Comparison of ENCODE assay signal across 8 mouse cellular contexts in genomic region chr10:122018594-122019048, GRCm38 (mm10). TPM values are rescaled to one million over a fixed set of nuclear protein-coding genes. Genes with fewer than 3 reads are reported as not detected.
DNase-seq lines count a peak whose midpoint lies in the region; ATAC-seq lines count a peak whose summit lies in the region.

No protein-coding gene starts in this region.

- H3K36me3 ChIP-seq in forebrain, embryonic 15.5 days: no peaks in the 10 kb centered on the region
- no peaks in the 10 kb centered on the region for H3K36me3 ChIP-seq in hindbrain, embryonic 14.5 days (replicated peaks; ENCODE audit: control insufficient read depth, insufficient read depth)
- no peaks in the 10 kb centered on the region for H3K36me3 ChIP-seq in liver, embryonic 16.5 days (ENCODE audit: control insufficient read depth, insufficient read depth)
- H3K36me3 ChIP-seq in stomach, embryonic 16.5 days (ENCODE audit: control insufficient read depth, insufficient read depth, low read length): no peaks in the 10 kb centered on the region

- peak overlapping the region; percentile 39 for H3K27ac ChIP-seq in forebrain, embryonic 15.5 days (replicated peaks)
- H3K27ac ChIP-seq in hindbrain, embryonic 14.5 days: peak overlapping the region; percentile 66
- H3K27ac ChIP-seq in liver, embryonic 16.5 days (ENCODE audit: low read length): peak overlapping the region; percentile 29
- no peak overlapping the region for H3K27ac ChIP-seq in stomach, embryonic 16.5 days (ENCODE audit: low read length)

- H3K27me3 ChIP-seq in forebrain, embryonic 15.5 days: no peaks in the 10 kb centered on the region
- no peaks in the 10 kb centered on the region for H3K27me3 ChIP-seq in hindbrain, embryonic 14.5 days (ENCODE audit: control insufficient read depth, insufficient read depth, low read length)
- H3K27me3 ChIP-seq in liver, embryonic 16.5 days (ENCODE audit: control insufficient read depth, insufficient read depth, low read depth, low read length): no peaks in the 10 kb centered on the region
- no peaks in the 10 kb centered on the region for H3K27me3 ChIP-seq in stomach, embryonic 16.5 days (ENCODE audit: control insufficient read depth, insufficient read depth, low read length)

- peaks cover 8% of the 10 kb centered on the region for H3K4me1 ChIP-seq in forebrain, embryonic 15.5 days
- peaks cover 16% of the 10 kb centered on the region for H3K4me1 ChIP-seq in hindbrain, embryonic 14.5 days (replicated peaks; ENCODE audit: control insufficient read depth, insufficient read depth, low read length)
- peaks cover 4% of the 10 kb centered on the region; the same call in 1 of the 2 replicates for H3K4me1 ChIP-seq in liver, embryonic 16.5 days (ENCODE audit: control insufficient read depth, low read depth, low read length)
- H3K4me1 ChIP-seq in stomach, embryonic 16.5 days (ENCODE audit: control insufficient read depth, insufficient read depth, low read length): peaks cover 29% of the 10 kb centered on the region

- WGBS in forebrain, embryonic 15.5 days: 55% methylated on average over 10 of the region's 10 CpGs
- WGBS in hindbrain, embryonic 14.5 days: 45% methylated on average over 10 of the region's 10 CpGs
- WGBS in liver, embryonic 16.5 days (ENCODE audit: insufficient replicate concordance): 57% methylated on average over 10 of the region's 10 CpGs
- WGBS in stomach, embryonic 16.5 days: 27% methylated on average over 10 of the region's 10 CpGs

- H3K4me2 ChIP-seq in forebrain, embryonic 15.5 days (replicated peaks): no peak overlapping the region
- no peak overlapping the region; the same call in 1 of the 2 replicates for H3K4me2 ChIP-seq in hindbrain, embryonic 14.5 days (replicated peaks)
- peak overlapping the region; percentile 4; the same call in 1 of the 2 replicates for H3K4me2 ChIP-seq in liver, embryonic 16.5 days (ENCODE audit: low read depth, low read length)
- peak overlapping the region; percentile 2; the same call in 1 of the 2 replicates for H3K4me2 ChIP-seq in stomach, embryonic 16.5 days (ENCODE audit: low read depth, low read length)

- H3K9me3 ChIP-seq in forebrain, embryonic 15.5 days: no peaks in the 10 kb centered on the region
- H3K9me3 ChIP-seq in hindbrain, embryonic 14.5 days (ENCODE audit: control insufficient read depth, low read length): no peaks in the 10 kb centered on the region
- H3K9me3 ChIP-seq in liver, embryonic 16.5 days (replicated peaks; ENCODE audit: control insufficient read depth, low read length): no peaks in the 10 kb centered on the region
- H3K9me3 ChIP-seq in stomach, embryonic 16.5 days (replicated peaks; ENCODE audit: control insufficient read depth, low read length): no peaks in the 10 kb centered on the region

- no peak overlapping the region for H3K4me3 ChIP-seq in forebrain, embryonic 15.5 days
- H3K4me3 ChIP-seq in hindbrain, embryonic 14.5 days (replicated peaks; ENCODE audit: low read length): no peak overlapping the region
- H3K4me3 ChIP-seq in liver, embryonic 16.5 days (ENCODE audit: low read depth, low read length): no peak overlapping the region
- H3K4me3 ChIP-seq in stomach, embryonic 16.5 days (replicated peaks; ENCODE audit: low read length): no peak overlapping the region

- peak; percentile 26 for DNase-seq in kidney, adult 9 months
- no peak for DNase-seq in kidney, adult 18-20 months
- DNase-seq in hindbrain, embryonic 14.5 days (ENCODE audit: low spot score): peak; percentile 53

- peak; percentile 66; the same call in 1 of the 2 replicates for ATAC-seq in forebrain, embryonic 15.5 days (replicated peaks)
- peak; percentile 64; the same call in 1 of the 2 replicates for ATAC-seq in hindbrain, embryonic 14.5 days (ENCODE audit: low FRiP score)
- ATAC-seq in liver, embryonic 16.5 days (ENCODE audit: low read depth): no peak
- peak; percentile 70; the same call in 1 of the 2 replicates for ATAC-seq in stomach, embryonic 16.5 days (ENCODE audit: insufficient read depth, low FRiP score)
- no peak for ATAC-seq in megakaryocyte-erythroid progenitor cell, adult 5-6 weeks (replicated peaks; ENCODE audit: low FRiP score, low TSS enrichment, poor library complexity, severe bottlenecking)
- no peak for ATAC-seq in inflammation-experienced regulatory T-cells, adult 6 months

- H3K9ac ChIP-seq in forebrain, embryonic 15.5 days (replicated peaks): no peak overlapping the region
- 0 out of 2 replicates have a peak overlapping the region, but pooled peaks have one; percentile 20 for H3K9ac ChIP-seq in hindbrain, embryonic 14.5 days
- no peak overlapping the region for H3K9ac ChIP-seq in liver, embryonic 16.5 days (ENCODE audit: low read depth, low read length)
- H3K9ac ChIP-seq in stomach, embryonic 16.5 days (ENCODE audit: low read length): peak overlapping the region; percentile 40; the same call in 1 of the 2 replicates

RNA-seq across cellular contexts. Expression of gene Srgap1, which starts 28.5 kb away (rescaled TPM):
- 31.9 and 34.7 TPM in 2 replicates for polyA plus RNA-seq in forebrain, embryonic 15.5 days (2015; fragmentation: Nextera tagmentation; extraction: Ambion mirVana)
- 28.2 and 34.6 TPM in 2 replicates for polyA plus RNA-seq in hindbrain, embryonic 14.5 days (2014; fragmentation: Nextera tagmentation; extraction: Ambion mirVana)
- 1.1 TPM in 2 replicates for polyA plus RNA-seq in liver, embryonic 16.5 days (2015; fragmentation: Nextera tagmentation; extraction: Ambion mirVana)
- polyA plus RNA-seq in stomach, embryonic 16.5 days (2015; fragmentation: Nextera tagmentation; extraction: Ambion mirVana): 5.6 and 6.0 TPM in 2 replicates
- total RNA-seq in megakaryocyte-erythroid progenitor cell, adult 5-6 weeks (2014; fragmentation: Nextera tagmentation): 0.07 and 0.84 TPM in 2 replicates
- total RNA-seq in megakaryocyte-erythroid progenitor cell, adult 5-6 weeks (2017): not detected in 2 replicates
- under 1 TPM in 1 of 3 experiments, not detected in 2; 0.09 TPM for polyA plus RNA-seq in inflammation-experienced regulatory T-cells, adult 6 months (2017; shearing (Covaris generic))

Comparison
In these comparisons a context has a peak if more than half of its experiments do, and no peak if none do; other contexts are left out.
1. ATAC-seq: peak in forebrain, embryonic 15.5 days (single experiment), hindbrain, embryonic 14.5 days (single experiment) and stomach, embryonic 16.5 days (single experiment); none in liver, embryonic 16.5 days (single experiment), megakaryocyte-erythroid progenitor cell, adult 5-6 weeks (single experiment) and inflammation-experienced regulatory T-cells, adult 6 months (single experiment).
2. H3K4me2 ChIP-seq: peak in liver, embryonic 16.5 days (single experiment) and stomach, embryonic 16.5 days (single experiment); none in forebrain, embryonic 15.5 days (single experiment) and hindbrain, embryonic 14.5 days (single experiment).
3. H3K9ac ChIP-seq: peak in hindbrain, embryonic 14.5 days (single experiment) and stomach, embryonic 16.5 days (single experiment); none in forebrain, embryonic 15.5 days (single experiment) and liver, embryonic 16.5 days (single experiment).